In the genomic region with DNA sequence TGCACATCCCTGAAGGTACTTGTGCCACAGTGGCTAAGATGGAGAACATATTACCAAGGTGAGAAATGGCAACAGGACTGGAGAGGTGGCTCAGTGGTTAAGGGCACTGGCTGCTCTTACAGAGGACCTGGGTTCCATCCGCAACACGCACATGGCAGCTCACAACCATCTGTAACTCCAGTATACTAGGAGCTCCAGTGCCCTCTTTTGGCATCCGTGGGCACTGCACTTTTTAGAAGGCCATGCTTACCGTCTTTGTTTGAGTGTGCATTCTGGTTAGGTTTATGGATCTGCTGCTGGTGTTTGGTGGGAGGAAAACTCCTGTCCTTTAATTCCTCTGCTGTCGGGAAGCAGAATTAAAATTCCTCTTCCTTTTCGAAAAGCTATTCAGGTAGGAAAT, we compare ENCODE assay signal across 22 mouse cellular contexts.
"Had no signal": no experiment of that assay in that cellular context is flagged by ENCODE, and none has a peak within 500 bp of the region (broad histone marks: within the 10 kb centered on the region; RNA-seq: fewer than 3 reads in every experiment).

No protein-coding gene starts in this region.

- H3K4me1 ChIP-seq: limb, embryonic 10.5 days; limb, embryonic 13.5 days; liver, embryonic 12.5 days; liver, embryonic 15.5 days; lung, embryonic 15.5 days; megakaryocyte, embryonic 14.5 days; neural tube, embryonic 12.5 days; neural tube, embryonic 15.5 days had no signal

- DNase-seq: kidney, adult 18-20 months; kidney, adult 9 months; kidney, postnatal 14 days; kidney, postnatal 4 days; layer of hippocampus, postnatal 36 days; liver; lung, adult 18-20 months; lung, postnatal 10 days; lung, postnatal 36 days; midbrain, embryonic 14.5 days; retina, postnatal 1 day; thymus, adult 2 months; thymus, postnatal 14 days had no signal

- H3K4me3 ChIP-seq: limb, embryonic 10.5 days; limb, embryonic 13.5 days; liver, embryonic 12.5 days; liver, embryonic 15.5 days; lung, embryonic 15.5 days; midbrain, embryonic 10.5 days; neural tube, embryonic 12.5 days; neural tube, embryonic 15.5 days had no signal

- H3K4me2 ChIP-seq: limb, embryonic 13.5 days; liver, embryonic 12.5 days; liver, embryonic 15.5 days; lung, embryonic 15.5 days; neural tube, embryonic 12.5 days; neural tube, embryonic 15.5 days had no signal

- ATAC-seq: liver, embryonic 12.5 days had no signal

- H3K9me3 ChIP-seq: lung, embryonic 15.5 days; neural tube, embryonic 12.5 days; neural tube, embryonic 15.5 days had no signal

- H3K27ac ChIP-seq: limb, embryonic 10.5 days; limb, embryonic 13.5 days; liver, embryonic 12.5 days; liver, embryonic 15.5 days; lung, embryonic 15.5 days; midbrain, embryonic 10.5 days; neural tube, embryonic 12.5 days; neural tube, embryonic 15.5 days had no signal

- H3K27me3 ChIP-seq: limb, embryonic 13.5 days; liver, embryonic 12.5 days; liver, embryonic 15.5 days; lung, embryonic 15.5 days; megakaryocyte, embryonic 14.5 days; neural tube, embryonic 12.5 days; neural tube, embryonic 15.5 days had no signal

- H3K36me3 ChIP-seq: limb, embryonic 10.5 days; limb, embryonic 13.5 days; liver, embryonic 12.5 days; liver, embryonic 15.5 days; lung, embryonic 15.5 days; midbrain, embryonic 10.5 days; neural tube, embryonic 12.5 days; neural tube, embryonic 15.5 days had no signal

- H3K9ac ChIP-seq: limb, embryonic 13.5 days; liver, embryonic 12.5 days; liver, embryonic 15.5 days; lung, embryonic 15.5 days; neural tube, embryonic 12.5 days; neural tube, embryonic 15.5 days had no signal
